Mouse (Mus musculus) layer of hippocampus, adult 8-10 months (tissue): ENCODE measurements around the gene Dek. TPM values are rescaled to one million over a fixed set of nuclear protein-coding genes. Genes with fewer than 3 reads are reported as not detected.

Experiments used
- DNase-seq, 2 experiments: peaks; one replicate each; pipeline ENCODE4 v3.0.0; 2022; ENCODE audit warnings: low spot score in 2 of 2
- total RNA-seq, 4 experiments: library from RNA; stranded (reverse); gene quantifications; 2 replicates each; pipeline ENCODE4 v1.2.4; 2022

The Dek gene
- total RNA-seq, result 10 to 100 TPM; 39.4 to 59.7 (median 46.9) TPM

DNA sequence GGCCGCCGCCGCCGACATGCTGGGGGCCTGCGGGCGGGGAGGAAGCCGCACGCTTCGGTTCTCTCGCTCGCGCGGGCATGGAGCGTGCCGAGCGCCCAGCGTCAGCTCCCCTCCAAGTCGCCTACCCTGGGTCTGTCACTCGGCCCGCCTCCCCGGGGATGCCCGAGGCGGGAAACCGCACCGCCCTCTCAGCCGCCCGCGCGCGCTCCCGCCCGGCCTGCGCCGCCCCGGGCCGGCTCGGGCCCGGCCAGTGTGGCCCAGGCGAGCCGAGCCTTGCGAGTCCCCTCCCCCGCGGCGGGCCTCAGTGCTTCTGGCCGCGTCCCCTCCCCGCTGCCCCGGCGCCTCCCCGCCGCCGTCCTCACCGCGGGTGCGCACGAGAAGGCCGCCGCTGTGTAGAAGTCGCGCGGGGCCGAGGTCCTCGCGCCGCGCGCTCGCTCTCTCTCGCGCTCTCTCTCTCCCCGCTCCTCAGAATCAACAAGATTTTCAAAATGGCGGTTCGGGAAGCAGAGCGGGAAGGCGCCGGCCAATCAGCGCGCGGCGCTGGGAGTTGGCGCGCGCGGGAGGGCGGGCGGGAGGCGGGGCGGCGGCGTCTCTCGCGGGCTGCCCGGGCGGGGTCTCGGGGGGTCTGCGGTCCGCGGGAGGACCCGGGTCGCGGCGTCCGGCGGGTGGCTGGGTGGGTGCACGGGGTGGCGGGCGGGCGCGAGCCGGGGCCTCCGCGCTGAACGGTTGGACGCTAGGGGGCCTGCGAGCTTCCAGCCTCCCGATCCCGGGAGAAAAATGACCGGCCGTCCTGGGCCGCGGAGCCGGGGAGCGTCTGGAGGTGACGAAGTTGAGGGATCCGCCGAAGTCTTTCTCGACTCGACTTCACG, at the start of gene Dek:
Gene Dek, minus strand, starts transcription at position 491 of the 869 bp plus-strand sequence.
- peak; percentile 59 to 75 for DNase-seq

DNA sequence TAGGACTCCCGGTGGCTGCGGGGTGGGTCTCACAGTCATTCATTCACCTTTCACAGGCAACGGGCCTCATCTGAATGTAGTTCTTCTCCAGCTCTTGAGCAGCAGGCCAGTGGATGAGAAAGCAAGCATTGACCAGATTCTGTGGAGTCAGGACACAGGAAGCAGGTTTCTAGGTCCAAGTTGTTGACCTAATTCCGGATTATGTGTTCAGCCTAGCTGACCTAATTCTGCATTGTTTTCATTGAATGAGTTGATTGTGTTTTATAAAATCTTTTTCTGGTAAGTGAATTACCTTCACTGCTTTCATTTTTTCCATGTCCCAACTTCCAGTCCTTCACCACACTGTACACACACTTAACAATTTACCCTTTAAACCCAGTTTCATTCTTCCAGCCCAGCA, 48.9 kb upstream of the Dek start:
- no peak for DNase-seq

DNA sequence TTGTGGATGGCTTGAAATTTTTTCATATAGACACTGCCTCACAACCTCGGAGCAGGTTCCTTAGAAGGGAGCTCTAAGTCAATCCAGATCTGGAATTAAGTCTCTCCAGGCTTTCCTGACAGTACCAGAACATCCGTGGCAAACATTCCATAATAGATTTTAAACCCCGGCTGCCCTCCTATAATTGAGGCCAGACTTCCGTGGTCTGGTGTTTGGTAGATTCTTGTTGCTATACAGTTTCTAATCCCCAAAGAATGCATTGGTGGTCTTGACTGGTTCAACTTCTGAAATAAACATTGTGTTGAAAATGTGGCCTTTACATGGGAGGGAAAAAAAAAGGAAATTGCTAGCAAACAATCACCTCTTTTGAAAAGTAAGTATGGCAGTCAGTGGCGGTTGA, 47.2 kb upstream of the Dek start:
- no peak for DNase-seq

DNA sequence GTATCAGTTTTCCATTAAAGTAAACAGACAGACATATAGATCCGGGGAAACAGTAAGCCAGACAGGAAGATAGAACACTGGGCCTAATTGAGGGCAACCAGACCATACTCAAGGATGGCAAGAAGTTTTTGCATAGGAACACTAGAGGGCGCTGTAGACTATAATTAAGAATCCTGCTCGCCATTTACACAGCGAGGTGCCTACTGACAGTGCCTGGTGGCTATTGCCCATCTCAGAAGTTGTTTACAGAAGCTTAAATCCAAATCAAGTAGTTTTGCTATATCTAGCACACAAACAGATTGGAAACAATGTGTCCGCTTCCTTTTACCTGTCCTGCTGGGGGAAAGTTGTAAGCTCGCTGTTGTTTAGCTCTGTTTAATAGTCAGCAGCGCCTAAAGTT, 46.4 kb upstream of the Dek start:
- peak; percentile 28 to 36 for DNase-seq

DNA sequence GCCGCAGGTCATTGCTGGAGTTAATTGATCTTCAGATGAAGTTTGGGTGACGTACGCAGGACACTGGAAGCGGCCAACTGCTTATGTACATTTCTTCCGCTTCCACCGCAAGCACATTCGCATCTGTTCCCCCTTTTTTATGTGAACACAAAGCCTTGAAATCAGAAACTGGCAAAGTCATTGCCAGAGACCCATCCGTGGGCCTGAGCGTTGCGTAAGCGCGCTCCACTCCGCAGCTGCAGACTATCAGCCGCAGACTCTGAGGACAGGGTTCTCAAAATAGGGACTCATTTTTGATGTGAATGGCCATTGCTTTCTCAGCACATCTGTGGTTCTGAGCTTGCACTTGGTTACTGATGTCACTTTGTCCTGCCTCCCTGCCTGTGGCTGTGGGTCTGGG, 45.1 kb upstream of the Dek start:
- DNase-seq, result peak; percentile 18 to 20

DNA sequence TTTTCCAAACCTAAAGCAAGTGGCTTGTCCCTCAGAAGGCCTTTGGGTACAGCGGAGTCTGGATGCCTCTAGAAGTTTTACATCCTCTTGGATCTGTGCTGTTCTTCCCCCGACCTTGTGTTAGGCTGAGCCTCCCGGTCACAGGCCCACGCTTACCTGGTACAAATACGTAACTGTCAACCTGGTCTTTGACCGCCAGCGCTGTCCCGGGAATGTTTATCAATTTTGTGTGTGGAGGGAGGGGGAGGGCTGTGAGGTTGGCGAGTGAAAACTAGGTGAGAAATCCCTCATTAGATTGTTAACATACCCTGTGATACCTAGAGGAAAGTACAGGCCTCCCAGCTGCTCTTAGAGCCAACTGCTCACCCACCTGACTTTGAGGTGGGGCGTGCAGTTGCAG, 44.0 kb upstream of the Dek start:
- DNase-seq, result no peak

DNA sequence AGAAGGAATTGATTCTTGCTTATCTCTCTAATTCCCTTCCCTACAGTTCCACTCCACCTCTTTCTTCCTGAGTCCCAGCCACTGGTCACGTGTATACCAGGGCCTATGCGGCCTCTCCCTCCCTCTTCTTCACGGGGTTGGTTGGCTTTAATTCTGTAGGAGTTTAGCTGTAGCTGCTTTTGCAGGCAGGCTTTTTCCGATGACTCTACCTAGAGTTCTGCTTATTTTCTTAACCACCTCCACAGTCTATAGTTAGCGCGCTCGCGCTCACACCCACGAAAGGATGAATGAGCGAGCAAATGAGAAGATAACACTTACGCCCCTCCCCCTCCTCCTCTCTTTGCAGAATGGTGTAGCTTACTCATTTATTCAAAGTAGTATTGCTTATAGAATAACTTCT, 42.6 kb upstream of the Dek start:
- peak; percentile 28 to 39 for DNase-seq

DNA sequence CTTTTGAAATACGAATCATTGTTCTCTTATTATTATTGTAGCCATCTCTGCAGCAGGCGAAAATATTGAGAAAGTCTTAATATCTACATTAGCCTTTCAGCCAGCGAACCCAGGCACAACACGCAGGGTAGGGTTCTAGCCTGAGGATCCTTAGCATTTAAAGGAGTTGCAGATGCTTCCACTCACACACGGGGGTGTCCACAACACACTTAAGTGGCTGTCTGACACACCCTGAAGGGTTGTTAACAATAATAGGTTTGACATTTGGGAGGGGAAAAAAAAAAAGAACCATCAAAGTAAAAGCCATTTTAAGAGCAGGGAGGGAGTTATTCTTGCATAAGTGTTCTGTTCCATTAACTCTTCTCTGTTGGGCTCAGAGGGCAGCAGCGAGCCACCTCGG, 40.4 kb upstream of the Dek start:
- no peak for DNase-seq

DNA sequence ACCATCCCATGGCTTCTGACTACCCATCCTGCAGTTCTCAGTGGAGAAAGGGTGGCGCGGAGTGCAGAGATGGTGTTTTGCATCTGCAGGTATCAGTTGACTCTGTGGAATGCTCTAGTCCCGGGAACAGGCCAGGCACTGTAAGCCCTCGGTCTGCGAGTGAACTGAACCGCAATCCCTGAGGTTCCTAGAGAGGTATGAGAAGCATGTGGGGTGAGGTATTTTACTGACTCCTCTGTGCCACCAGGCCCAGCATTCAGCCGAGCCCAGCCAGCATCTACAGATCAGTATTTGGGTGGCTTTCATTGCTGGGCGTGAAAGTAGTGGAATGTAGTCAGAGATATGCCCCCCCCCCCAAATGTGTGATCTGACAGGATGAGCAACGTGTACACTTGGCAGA, 39.9 kb upstream of the Dek start:
- DNase-seq, result no peak

DNA sequence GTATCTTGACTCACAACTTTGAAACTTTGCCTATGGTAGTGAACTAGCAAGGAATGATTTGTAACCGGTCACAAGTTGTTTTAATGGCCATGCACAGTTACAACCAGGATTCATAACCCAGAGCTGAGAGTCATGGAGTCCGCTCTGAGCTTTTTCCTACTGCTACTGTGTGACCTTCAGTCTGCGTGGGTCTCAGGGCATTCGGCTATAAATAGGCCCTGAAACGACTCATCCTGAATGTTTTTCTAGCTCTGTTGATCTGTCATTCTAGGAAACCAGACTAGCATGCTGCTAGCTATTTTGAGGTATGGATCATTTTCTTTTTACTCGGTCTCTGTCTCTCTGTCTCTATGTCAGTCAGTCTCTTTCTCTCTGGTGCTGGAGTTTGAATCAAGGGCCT, 36.8 kb upstream of the Dek start:
- DNase-seq, result no peak

DNA sequence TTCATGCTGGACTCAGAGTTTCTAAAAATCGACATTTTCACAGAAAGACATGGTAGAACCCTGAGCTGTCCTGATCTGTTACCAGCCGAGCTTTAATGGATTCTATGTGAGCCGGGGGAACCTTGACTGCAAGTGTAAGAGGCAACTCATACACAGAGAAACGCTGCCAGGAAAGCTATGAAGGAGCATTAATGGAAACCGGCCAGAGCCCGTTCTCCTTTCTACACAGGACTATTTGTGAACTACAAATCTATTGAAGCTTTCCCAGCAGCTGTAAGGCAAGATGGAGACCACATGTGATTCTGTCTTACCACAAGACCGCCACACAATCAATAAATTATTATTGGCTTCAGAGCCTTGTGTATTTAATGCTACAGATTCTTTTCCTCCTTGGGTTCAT, 29.7 kb upstream of the Dek start:
- DNase-seq, result no peak

DNA sequence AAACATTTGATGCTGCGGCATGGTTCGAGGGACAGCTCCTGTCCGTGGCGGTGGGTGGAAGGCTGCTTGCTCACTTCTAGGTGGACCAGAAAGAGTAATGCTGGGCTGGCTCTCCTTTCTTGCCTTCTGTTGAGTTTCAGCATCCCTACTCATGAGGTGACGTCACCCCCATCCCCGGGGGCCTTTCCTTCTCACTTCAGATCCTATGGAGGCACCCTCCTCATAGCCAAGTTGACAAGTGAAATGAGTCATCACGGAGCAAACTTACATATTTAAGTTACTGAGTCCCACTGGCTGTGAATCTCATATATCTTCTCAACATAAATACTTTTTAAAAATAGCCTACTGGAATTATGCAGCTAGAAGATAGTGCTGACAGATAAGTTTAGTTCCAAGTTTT, 28.8 kb upstream of the Dek start:
- no peak for DNase-seq

DNA sequence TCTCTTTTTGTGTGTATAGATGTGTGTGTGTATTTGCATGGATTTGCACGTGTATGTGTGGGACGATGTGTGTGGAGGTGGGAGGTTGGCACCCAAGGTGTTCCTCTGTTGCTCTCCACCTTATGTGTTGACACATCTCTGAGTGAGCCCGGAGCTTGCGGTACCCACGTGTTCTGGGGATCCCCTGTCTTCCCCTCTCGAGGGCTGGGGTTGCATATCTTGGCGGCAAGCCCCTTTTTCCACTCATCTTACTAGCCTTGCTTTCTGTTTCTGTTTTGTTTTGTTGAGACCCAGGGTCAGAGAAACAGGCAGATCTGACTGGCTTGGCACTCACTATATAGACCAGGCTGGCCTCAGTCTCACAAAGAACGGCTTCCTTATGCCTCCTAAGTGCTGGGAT, 27.1 kb upstream of the Dek start:
- DNase-seq, result no peak

DNA sequence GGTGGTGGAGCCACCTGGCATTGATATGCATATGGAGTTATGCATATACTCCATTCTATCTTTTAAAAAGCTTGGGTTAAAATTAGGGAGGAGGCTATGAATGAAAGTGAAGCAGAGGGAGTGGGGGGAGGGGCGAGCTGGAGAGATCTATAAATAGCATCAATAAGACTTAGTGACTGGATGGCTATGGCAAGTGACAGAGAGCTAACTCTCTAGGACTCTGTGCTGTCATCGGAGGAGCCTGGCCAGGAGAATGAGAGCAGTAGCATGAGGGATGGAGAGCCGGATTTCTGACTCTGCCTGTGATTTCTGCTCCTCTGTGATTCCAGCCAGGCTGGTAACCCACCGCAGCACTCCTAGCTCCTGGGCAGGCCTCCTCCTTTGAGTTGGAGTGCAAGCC, 23.1 kb upstream of the Dek start:
- no peak for DNase-seq

DNA sequence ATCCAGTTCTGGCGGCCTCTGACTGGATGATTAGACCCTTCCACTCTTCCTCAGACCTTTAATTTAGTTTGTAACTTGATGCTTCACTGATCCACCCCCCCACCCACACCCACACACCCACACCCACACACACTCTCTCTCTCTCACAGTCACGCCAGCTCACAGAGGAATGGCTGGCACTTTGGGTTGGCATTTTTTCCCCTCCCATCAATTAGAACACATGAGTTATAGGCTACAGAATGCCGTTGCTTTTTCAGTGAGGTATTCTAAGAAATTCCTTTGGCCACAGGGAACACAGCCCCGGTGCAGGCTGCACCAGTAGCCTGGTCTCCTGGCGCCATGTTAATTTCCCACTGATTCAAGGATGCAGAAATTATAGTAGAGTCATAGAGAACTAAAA, 19.6 kb upstream of the Dek start:
- DNase-seq, result no peak

DNA sequence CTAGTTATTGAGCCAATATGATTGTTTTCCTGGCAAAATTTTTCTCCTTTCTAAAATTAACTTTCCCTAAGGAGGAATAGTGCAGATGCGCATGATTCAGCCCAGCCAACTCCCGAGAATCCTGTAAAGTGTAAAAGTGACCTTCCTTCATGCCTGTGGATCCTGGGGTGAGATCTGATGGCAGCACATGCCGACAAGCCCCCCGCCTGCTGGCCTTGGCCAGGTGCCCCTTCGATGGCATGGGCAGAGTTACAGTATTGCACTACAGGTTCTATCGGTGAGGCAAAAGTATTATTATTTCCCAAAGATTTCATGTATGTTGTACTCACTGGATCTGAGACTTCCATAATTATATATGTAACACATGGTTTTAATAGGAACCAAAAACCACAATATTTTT, 19.0 kb upstream of the Dek start:
- no peak for DNase-seq

DNA sequence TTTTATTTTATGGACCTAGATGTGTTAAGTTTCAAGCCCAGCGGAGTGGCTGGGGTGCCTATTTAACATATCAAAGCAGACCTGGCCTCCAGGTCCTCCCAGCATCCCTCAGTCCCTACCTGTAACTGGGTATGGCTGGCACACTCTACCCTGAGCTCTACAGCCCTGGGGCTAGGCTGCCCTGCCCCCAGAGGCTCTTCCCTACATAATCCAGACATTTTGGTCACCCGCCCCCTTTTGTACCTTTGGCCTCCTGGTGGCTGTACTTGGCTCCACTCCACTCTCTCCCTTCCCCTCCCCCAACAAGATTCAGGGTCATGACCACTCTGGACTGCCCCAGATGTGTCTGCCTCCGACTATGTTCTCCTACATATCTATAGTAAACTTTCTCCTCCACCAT, 18.4 kb upstream of the Dek start:
- DNase-seq, result no peak

DNA sequence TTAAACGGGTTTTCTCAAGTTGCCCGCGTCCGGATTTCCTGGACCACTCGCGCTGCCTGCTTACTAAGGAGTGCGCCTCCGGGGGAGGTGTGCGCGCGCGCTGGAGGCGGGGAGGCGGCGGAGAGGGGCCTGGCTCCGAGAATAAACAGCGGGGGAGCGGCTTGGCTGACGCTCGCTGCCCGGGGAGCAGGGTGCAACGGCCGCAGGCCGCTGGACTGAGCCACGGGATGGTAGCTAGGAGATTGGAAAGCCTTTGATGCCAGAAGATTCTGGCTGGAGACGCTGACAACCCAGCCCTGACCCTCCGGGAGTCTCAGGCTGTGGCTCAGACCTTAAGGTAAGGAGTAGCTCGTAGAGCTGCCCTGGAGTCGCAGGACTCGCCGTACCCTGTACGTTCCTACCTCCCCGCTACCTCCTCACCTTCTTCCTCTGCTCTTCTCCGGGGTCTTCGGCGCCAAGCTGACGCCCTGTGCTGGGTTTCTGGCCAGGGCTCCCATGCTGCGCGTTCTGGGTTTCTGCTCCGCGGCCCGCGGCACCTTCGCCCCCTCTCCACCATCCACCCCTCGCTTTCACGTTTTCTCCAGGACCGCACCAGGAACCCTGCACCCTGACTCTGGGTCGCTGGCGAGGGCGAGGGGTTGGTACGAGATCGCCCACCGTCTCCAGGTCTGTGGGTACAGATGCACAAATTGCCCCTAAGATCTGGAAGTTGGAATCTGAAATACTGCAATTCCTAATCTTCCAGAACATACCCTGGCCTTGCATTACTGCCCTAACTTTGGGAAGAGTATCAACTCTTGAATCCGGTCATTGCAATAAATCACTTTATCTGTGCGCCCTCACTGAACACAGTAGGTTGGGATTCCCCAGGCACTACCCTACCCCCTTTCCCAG, 16.8 kb upstream of the Dek start, which contains the start of gene Rnf144b:
Gene Rnf144b, plus strand, starts transcription at position 120 of the 894 bp plus-strand sequence.
- DNase-seq, result peak in 1 of 2 experiments; percentile 29

DNA sequence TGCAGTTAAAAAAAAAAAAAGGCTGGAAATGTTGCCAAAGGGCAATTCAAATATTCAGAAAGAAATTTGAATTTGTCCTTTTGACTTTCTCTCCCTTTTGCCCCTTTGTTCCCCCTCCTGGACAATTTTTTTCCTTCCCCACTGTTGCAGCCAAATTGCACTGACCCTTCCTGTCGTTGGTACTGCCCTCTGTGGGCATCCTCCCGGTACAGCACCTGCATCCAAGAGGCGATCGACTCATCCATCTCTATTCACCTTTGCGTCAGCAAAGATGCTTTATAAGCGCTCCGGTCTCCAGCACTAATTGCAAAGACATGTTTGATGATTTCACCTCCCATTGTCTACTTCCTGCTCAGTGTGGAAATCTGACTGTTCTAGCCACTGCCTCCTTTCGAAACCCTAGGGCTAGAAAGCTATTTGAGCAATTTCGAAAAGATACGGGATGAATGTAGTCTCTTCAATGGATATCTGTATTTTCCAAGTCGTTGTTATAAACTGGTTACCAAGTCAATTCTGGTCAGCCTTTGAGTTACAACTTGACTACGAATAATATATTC, 15.4 kb upstream of the Dek start:
- no peak for DNase-seq

DNA sequence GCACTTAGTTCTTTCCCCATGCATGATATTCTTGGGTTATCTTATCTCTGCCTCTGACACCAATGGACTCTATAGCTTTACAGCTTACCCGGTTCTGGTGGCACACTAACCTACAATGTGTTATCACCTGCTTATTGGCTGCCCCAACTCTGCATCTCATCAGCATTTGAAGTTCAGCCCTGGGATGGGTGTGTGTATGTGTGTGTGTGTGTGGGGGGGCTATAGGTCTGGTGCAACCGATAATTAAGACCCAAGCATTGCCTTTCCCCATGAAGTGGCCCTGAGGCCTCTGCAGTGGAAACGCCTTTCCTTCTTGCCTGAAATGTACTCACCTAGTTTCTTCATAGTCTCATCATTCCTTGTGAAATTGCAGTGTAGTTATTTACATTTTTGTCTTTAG, 10.0 kb upstream of the Dek start:
- no peak for DNase-seq

DNA sequence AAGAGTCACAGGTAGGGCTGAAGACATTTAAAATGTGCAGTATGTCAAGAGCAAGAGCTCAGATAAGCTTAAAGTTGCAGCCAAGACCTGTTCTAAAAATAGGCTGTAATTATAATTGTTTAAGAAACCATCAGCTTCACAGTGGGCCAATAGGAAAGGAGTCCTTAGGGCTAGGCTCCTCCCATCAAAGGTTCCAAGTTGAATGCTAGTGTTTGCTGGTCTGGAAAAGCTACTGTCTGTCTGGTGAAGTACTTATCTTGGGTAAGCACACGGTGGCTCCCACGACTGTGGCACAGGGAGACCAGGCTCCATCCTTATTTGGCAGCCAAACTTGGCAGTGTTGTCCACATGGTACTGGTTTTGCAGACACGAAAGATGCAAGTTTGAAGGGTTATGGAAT, 6.9 kb upstream of the Dek start:
- DNase-seq, result no peak

DNA sequence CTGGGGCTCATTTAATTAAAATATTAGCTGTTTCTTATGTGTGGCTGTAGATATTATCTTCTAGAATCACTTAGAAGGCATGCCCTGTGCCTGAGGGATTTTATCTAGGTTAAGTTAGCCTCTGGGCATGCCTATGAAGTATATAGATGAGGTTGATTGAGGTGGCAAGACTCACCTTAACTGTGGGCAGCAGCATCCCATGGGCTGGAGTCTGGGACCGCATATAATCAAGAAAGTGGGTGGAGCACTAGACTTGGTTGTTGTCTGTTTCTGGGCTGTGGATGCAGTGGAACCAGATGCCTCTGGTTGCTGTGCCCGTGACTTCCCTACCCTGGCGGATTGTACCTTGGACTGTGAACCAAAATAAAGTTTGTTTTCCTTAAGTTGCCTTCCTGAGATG, 6.1 kb upstream of the Dek start:
- no peak for DNase-seq
